Mouse (Mus musculus): ENCODE results near the gene Farp1.
"Not testable (repeated sequence)": the region's sequence is repeated elsewhere in the genome, so short reads cannot be mapped to it uniquely, and the experiment has no call there.

Gene Farp1

DNA sequence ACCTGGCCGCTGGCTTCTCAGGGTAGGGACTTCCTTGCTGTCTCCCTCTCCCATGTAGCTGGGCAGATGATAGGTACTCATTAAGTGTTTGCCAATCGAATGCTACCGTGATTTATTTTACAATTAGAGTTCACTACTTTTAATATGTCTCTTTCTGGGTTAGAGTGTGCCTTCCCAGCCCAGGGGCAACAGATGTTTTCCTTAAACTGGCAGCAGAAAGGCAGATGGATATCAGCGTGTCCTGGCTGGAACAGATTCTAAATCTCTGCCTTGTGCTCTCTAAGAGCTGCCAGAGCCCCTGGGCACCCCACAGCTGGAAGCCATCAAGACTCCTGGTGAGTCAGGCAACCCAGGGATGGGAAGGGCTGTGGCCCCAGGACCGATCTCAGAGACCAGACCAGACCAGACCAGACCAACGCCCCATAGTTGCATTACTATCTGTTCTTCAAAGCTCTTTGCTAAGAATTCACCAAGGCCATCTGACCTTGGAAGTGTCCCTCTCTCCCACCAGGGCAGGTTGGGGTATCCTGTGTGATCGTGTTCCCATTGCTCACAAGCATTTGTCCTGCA, 69.8 kb downstream of the Farp1 start:
- no peak for DNase-seq (ENCODE audit: low spot score)

DNA sequence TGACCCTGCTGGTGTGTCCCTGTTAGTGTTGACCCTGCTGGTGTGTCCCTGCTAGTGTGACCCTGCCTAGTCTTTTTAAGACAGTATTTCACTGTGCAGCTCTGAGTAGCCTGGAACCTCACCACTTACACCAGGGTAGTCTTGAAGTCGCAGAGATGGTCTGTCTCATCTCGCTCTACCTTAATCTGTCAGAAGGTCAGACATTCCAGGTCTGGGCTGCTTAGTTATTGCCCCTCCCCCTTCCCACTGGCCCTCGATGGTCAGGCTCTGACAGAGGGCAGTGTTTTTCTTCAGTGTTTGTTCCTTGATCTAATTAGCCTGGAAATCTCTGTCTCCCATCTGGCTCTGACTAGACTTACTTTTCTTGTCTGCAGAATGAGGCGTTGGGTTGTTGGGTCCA, 71.9 kb downstream of the Farp1 start:
- DNase-seq (ENCODE audit: low spot score), result peak; percentile 56

GRCm38 (mm10) chr14:121107707-121108285, 72.8 kb downstream of the Farp1 start:
- DNase-seq (ENCODE audit: low spot score), result no peak

GRCm38 (mm10) chr14:121108439-121109115, 73.6 kb downstream of the Farp1 start:
- peak; percentile 59 for DNase-seq (ENCODE audit: low spot score)

GRCm38 (mm10) chr14:121109116-121109504, 74.1 kb downstream of the Farp1 start:
- DNase-seq (ENCODE audit: low spot score), result no peak

DNA sequence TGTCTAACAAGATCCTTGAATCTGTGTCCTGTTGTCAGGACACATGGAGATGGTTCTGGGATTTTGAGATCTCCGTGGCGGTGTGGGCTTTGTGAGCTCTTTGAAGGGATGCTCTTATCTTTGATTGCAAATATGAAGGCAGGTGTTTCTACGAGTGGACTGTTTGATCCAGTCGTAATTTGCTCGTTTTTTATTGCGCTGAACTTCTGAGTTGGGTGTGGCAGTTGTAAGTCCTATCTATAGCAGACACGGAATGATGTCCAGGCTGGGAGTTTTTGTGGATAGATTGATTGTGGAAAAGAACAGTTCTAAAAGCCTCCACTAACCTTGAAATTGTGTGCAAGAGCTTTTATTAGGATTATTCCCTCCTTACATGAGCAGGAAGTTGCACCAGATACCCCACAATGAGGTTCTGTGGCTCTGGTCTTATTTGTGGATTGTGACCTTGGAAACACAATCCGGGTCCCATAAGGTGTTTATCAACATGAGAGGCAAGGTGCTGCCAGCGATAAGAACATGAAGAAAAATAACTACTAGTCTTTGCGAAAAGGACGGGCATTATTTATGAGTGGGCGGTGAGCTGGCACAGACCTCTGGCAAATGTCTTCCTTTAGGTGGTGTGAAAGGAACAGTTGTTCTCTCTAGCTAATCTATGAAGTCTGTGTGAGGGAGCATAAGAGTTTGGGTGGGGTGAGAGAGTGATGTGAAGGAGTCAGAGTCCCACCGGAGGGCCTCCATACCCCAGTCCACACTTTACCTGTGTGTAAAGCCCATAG, 75.7 kb downstream of the Farp1 start:
- DNase-seq (ENCODE audit: low spot score), result no peak

DNA sequence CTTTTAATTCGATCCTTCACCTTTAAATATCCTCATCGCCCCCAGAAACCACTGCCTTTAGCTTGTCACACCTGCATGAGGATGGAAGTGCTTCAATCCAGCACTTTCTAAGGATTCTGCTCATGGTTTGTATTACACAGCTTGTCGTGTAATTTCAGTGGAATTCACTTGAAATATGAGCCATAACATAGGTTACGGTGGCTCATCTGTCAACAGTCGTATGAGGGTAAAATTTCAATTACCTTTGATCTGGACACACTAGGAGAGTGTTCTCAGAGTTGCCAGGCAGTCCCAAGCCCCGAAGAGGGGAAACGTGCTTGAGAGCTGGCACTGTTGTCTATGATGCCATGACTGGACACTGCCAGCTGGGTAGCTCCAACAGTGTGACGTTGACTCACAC, 77.1 kb downstream of the Farp1 start:
- DNase-seq (ENCODE audit: low spot score), result no peak

DNA sequence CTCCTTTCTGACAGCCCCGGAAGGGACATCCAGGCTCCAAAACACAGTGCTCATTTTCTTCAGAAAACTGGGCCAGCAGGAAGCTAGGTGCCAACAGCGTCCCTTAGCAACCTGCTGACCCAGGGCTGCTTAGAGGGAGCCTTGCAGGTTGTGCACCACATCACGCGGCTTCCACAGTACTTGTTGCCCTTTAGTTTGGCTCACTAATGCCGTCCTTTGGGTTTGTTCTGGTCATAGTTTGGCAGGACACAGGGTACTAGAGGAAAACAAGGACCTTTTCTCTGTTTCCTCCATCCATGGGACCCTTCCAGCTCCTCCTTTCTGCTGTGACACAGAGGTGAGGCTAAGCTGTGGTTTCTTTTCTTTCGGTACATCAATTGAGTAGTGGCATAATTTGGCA, 78.8 kb downstream of the Farp1 start:
- DNase-seq (ENCODE audit: low spot score), result no peak

GRCm38 (mm10) chr14:121116696-121117095, 81.7 kb downstream of the Farp1 start:
- no peak for DNase-seq (ENCODE audit: low spot score)

GRCm38 (mm10) chr14:121118860-121119259, 83.9 kb downstream of the Farp1 start:
- DNase-seq (ENCODE audit: low spot score), result no peak

GRCm38 (mm10) chr14:121121664-121122063, 86.7 kb downstream of the Farp1 start:
- DNase-seq (ENCODE audit: low spot score), result no peak

DNA sequence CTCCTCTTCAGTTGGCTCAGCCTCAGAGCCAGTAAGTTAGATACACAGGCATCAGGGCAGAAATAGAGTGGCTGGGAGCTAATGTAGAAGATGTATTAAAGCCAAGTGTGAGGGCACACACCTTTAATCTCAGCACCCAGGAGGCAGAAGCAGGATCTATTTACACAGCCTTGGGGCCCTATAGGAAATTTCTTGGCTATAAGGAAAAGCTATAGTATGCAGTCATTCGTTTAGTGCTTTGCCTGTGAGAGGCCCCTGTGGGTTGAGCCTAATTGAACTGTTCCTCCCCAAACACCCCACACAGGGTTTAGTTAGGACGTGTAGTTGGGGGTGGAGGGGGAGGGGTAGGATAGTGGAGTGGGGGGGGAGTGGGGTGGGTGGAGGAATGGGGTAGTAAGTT, 87.9 kb downstream of the Farp1 start:
- DNase-seq (ENCODE audit: low spot score), result no peak

GRCm38 (mm10) chr14:121124409-121125010, 89.5 kb downstream of the Farp1 start:
- DNase-seq (ENCODE audit: low spot score), result no peak

DNA sequence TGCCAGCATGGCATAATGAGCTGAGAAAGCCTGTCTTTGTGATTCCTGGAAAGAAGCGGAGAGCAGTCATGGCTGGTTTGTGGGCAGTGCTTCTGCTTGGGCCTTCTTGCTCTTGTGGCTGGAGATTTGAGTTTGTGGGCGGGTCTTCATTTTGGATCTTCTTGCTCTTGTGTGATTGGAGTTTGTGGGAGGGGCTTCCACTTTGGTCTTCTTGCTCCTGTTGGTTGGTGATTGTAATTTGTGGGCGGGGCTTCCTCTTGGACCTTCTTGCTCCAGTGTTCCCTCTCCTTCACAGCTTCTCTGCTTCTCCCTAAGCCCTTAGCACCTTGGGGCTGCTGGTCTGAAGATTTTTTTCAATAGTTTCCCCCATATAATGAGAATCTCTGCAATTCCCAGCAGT, 90.7 kb downstream of the Farp1 start:
- no peak for DNase-seq (ENCODE audit: low spot score)

- no peak for DNase-seq (ENCODE audit: low spot score)
Measured at GRCm38 (mm10) chr14:121126291-121126690, 91.3 kb downstream of the Farp1 start.

- DNase-seq (ENCODE audit: low spot score), result no peak
Measured at GRCm38 (mm10) chr14:121128858-121129800, 94.1 kb downstream of the Farp1 start.

DNA sequence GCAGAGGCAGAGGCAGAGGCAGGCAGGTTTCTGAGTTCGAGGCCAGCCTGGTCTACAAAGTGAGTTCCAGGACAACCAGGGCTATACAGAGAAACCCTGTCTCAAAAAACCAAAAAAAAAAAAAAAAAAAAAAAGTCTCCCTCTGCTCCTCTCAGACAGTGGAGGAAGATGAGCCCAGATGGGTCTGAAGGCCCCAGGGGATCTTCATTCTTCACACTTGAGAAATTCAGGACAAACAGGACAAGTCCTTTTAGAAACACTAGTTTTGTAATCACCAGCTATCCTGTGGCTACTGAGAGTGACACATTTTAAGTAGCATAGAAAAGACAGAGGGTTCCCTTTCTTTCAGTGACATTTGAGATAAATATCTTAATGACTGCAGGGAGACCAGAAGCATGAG, 95.4 kb downstream of the Farp1 start:
- not testable (repeated sequence) for DNase-seq (ENCODE audit: low spot score)

- DNase-seq (ENCODE audit: low spot score), result no peak
Measured at GRCm38 (mm10) chr14:121134414-121134813, 99.4 kb downstream of the Farp1 start.

DNA sequence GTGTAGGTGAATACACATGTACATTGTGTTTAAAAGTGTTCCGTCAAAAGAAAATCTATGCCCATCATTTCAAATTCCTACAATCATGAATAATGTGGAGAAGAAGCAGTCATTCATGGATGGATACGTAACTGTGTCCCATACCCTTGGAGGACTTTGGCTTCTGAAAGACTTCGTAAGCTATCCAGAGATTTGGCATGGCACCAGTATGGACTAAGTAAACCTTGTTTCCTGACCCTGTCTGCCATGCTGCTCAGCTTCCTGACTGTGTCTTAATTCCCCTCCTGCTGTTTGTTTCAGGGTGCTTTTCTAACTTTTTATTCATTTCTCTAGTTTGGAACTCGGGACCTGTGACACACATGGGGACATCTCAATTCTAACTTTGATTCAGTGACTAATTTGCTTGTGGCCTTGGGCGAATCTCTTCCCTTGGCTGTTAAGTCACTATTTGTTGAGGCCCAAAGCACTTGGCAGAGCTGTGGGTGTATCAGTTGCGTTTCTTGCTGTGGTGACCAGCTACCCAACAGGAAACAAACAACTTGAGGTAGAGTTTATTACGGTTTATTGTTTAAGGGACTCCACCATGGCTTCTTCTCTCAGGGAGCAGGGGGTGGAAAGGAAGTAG, 108.9 kb downstream of the Farp1 start:
- no peak for DNase-seq (ENCODE audit: low spot score)

- no peak for DNase-seq (ENCODE audit: low spot score)
Measured at GRCm38 (mm10) chr14:121144496-121144895, 109.5 kb downstream of the Farp1 start.

DNA sequence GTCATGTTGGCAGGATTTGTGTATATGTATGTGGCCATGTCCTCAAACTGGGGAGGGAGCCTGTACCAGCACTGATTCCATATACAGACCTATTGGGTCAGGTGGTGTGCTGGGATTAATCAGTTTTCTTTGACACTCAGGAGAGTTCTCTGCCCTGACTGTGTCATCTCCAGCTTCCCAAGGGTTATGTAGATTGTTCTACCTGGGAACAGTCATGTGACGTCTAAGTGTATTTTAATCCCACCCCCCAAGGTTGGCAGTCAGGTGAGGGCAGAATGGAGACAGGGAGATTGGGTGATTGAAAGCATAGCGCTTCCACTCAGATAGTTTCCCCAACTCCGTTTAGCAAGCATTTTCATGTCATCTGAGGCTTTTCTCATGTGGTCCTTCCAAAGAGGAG, 110.3 kb downstream of the Farp1 start:
- DNase-seq (ENCODE audit: low spot score), result no peak

Data from yolk sac, embryonic 10.5 days (tissue).